Mouse (Mus musculus) cerebellum, adult (tissue): ENCODE results near the gene Dusp18.

Experiments used
- ATAC-seq: cut with Nextera tagmentation; 2 replicates; pipeline ENCODE4 v1.9.2; 2017; ENCODE audit warnings: mild to moderate bottlenecking, moderate library complexity, mixed read lengths; ENCODE audit not compliant: insufficient number of reproducible peaks, low FRiP score, low TSS enrichment

Dusp18 gene

DNA sequence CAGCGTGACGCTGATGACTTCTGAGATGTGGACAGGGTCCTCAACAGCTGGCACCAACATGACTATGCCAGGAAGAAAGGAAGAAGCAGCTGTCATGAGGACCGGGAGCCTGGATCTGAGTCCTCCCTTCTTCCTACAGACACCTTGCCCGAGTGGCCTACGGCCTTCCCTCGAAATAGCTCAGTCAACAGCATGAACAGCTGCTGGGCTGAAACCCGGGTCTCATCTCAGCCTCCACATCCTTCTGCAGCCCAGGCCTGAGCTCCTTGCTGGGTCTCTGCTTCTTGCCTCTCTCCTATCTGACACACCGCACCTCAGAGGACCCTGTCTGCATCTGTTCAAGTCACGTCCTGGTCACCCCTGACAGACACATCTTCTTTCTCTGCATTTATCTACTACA lies 27.1 kb downstream of the Dusp18 start:
- no peak for ATAC-seq

GRCm38 (mm10) chr11:3922731-3923130 lies 27.7 kb downstream of the Dusp18 start:
- no peak for ATAC-seq

GRCm38 (mm10) chr11:3925916-3926315 lies 30.9 kb downstream of the Dusp18 start:
- ATAC-seq = no peak

- no peak for ATAC-seq
These were observed 35.0 kb downstream of the Dusp18 start for GRCm38 (mm10) chr11:3930019-3930418.

DNA sequence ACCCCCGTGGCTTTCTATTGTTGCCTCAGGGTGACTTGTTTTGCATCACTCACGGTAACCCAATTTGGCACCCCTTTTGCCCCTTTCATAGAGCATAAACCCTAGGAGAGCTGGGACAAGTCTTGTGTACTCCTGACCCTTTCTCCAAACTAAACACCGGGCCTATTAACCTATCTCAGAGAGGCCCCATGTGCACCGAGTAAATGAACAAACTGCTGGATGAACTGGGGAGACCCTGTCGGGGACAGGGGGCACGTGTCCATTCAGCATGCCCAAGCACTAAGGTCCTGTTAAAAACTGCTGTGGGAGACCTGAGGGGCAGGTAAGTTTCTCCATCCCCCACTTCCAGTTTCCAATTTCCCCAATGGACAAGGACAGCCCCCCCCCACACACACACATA lies 35.9 kb downstream of the Dusp18 start:
- no peak for ATAC-seq

DNA sequence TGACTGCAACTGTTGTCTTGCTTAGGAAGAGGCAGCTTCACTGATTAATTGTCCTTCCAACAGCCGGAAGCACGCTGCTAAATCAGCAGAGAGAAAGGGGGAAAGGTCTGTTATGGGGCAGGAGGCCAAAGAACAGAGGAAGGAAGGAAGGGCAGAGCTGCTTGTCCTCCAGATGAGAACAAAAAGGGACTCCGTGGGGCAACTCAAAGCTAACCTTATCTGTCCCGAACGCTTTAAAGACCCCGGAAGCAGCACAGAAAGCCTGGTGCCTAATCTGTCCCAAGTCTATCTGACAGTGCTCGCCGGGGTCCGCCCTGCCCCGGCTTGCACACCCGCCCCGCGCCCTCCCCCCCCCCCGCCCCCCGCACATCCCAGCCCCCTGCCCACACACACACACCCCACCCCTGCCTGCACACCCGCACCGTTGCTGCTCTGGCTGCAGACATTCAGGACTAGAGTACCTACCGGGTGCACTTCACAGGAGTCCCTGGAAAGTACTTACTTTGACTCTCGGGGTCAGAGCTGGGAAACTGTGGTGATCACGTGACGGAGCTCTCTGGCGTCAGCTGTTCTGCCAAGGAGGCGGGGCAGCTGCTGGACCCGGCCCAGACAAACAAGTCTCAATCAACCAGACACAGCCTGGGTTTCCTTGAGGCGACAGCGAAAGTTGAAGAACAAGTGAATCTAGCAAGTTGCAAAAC lies 36.6 kb downstream of the Dusp18 start, which contains the start of gene Tcn2:
Gene Tcn2 (minus strand): TSS at position 649 of the 701 bp plus-strand sequence.
- no peak for ATAC-seq

DNA sequence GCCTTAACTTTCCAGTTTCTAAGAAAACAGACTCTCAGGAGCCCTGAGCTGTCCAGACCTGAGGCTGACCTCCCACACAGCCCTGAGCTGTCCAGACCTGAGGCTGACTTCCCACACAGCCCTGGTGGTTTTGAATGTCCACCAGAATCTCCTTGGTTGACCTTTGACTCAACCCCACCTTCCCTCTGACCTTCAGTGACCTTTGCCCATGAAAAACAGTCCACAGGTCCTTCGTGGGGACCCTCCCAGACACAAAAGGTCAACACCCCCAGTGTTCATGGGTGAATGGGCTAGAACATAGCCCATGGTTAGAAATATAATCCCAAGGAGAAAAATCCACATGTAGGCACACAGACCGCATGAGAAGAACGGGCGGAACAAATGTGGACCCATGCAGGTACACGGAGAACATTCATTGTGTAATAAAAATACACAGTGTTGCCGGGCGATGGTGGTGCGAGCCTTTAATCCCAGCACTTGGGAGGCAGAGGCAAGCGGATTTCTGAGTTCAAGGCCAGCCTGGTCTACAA lies 38.8 kb downstream of the Dusp18 start:
- no peak for ATAC-seq

DNA sequence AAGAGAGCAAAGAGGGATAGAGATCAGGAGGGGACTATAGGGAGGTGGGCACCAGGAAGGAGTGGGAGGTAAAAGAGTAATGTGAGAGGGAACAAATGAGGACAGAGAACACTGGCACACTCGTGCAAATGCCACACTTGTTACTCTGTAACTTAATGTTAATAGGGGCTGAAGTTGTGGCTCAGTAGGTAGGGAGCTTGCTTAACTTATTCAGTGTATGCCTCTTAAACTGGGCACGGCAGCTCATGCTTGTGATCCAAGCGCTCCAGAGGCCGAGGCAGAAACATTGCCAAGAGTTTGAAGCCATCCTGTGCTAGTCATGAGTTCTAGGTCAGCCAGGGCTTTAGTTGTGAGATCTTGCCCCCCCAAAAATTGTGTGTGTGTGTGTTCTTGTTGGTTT lies 40.1 kb downstream of the Dusp18 start:
- no peak for ATAC-seq

DNA sequence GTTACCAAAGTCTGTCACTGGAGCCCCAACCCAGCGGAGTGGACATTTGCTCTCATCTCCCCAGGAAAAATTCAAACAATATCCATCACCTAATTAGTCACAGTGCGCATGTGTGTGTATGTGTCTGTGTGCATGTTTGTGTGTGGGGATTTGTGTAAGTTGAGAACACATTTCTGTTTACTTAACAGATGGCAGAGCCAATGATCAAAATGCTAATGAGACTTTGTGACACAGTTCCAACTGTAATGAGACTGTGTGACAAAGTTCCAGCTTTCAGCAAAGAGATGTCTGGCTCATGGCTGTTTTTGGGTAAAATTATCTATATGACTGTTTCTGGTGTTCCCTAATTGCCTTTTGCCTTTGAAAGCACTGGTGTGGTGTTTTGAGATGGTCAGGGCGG lies 41.3 kb downstream of the Dusp18 start:
- ATAC-seq = no peak

GRCm38 (mm10) chr11:3937321-3937874 lies 42.4 kb downstream of the Dusp18 start:
- no peak for ATAC-seq

DNA sequence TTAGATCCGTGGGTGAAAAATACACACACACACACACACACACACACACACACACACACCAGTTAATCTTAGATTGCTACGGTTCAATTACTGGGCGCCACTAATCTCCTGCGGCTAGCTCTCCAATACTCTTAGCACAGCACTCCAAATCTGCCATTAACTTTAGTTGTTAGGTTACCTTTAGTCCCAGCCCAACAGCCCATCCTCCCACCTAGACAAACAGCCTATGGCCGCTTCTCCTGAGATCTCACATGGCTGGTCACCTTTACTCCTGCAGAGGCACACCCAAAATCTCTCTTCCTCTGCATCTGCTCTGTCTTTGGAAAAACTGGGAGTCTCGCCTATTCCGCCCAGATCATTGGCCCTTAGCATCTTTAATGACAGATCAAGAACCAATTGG lies 46.3 kb downstream of the Dusp18 start:
- ATAC-seq = no peak

DNA sequence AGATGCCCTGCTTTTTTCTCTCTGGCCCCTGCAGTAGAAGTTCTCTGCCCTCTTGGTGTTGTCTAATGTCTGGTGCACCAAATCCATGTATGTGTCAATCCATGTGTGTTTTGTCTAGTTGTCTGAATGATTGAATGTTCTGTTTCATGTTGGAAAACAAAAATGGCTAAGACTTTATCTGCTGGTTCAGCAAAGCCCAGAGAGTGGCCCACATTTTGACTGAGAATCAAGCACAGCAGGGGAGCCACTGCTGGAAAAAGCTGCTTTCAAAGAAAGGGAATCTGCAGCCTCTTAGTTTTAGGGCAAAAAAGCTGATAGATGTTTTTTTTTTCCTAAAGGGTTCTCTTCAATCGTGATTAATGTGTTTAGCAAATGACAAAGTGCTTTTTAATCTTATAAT lies 51.3 kb downstream of the Dusp18 start:
- no peak for ATAC-seq
